ENCODE assay signal across 27 mouse cellular contexts in genomic region chr13:112860370-112860769, GRCm38 (mm10). TPM values are rescaled to one million over a fixed set of nuclear protein-coding genes. Genes with fewer than 3 reads are reported as not detected.
"Had no signal": no experiment of that assay in that cellular context is flagged by ENCODE, and none has a peak within 500 bp of the region (broad histone marks: within the 10 kb centered on the region; RNA-seq: fewer than 3 reads in every experiment).

No protein-coding gene starts in this region.

- DNase-seq: cerebellum, adult 8-10 months; cerebellum, adult 9-10 months; cerebellum, adult 9-11 months; cerebellum, postnatal 10 days; cerebellum, postnatal 14 days; cerebellum, postnatal 25 days; cerebellum, postnatal 36 days; embryo, embryonic 11 days; forebrain, postnatal 0 days; gastrocnemius, adult 2 months; gastrocnemius, postnatal 10 days; gastrocnemius, postnatal 25 days; gastrocnemius, postnatal 36 days; heart, adult 18-20 months; heart, adult 2 months had no signal

- H3K27ac ChIP-seq: embryonic facial prominence, embryonic 10.5 days; embryonic facial prominence, embryonic 12.5 days; embryonic facial prominence, embryonic 13.5 days; embryonic facial prominence, embryonic 15.5 days; forebrain, embryonic 10.5 days; forebrain, embryonic 12.5 days; forebrain, embryonic 13.5 days; forebrain, embryonic 15.5 days; heart, adult 2 months had no signal

- H3K4me2 ChIP-seq: embryonic facial prominence, embryonic 12.5 days; embryonic facial prominence, embryonic 13.5 days; embryonic facial prominence, embryonic 15.5 days; forebrain, embryonic 12.5 days; forebrain, embryonic 13.5 days; forebrain, embryonic 15.5 days had no signal

- ATAC-seq: forebrain, embryonic 13.5 days; forebrain, embryonic 14.5 days; forebrain, embryonic 15.5 days; forebrain, embryonic 16.5 days; forebrain, postnatal 0 days had no signal

- H3K4me3 ChIP-seq: embryonic facial prominence, embryonic 10.5 days; embryonic facial prominence, embryonic 12.5 days; embryonic facial prominence, embryonic 13.5 days; embryonic facial prominence, embryonic 15.5 days; erythroblast, embryonic 14.5 days; forebrain, embryonic 10.5 days; forebrain, embryonic 12.5 days; forebrain, embryonic 13.5 days; forebrain, embryonic 15.5 days; heart, adult 2 months had no signal

- H3K4me1 ChIP-seq: embryonic facial prominence, embryonic 10.5 days; embryonic facial prominence, embryonic 12.5 days; embryonic facial prominence, embryonic 13.5 days; embryonic facial prominence, embryonic 15.5 days; forebrain, embryonic 10.5 days; forebrain, embryonic 15.5 days had no signal

- H3K9ac ChIP-seq: embryonic facial prominence, embryonic 12.5 days; embryonic facial prominence, embryonic 13.5 days; embryonic facial prominence, embryonic 15.5 days; forebrain, embryonic 12.5 days; forebrain, embryonic 13.5 days; forebrain, embryonic 15.5 days; forebrain, postnatal 0 days had no signal

- H3K9me3 ChIP-seq: embryonic facial prominence, embryonic 10.5 days; embryonic facial prominence, embryonic 12.5 days; embryonic facial prominence, embryonic 13.5 days; embryonic facial prominence, embryonic 15.5 days; forebrain, embryonic 10.5 days; forebrain, embryonic 12.5 days; forebrain, embryonic 13.5 days; forebrain, embryonic 15.5 days had no signal

- H3K27me3 ChIP-seq: embryonic facial prominence, embryonic 12.5 days; embryonic facial prominence, embryonic 13.5 days; embryonic facial prominence, embryonic 15.5 days; forebrain, embryonic 12.5 days; forebrain, embryonic 13.5 days; forebrain, embryonic 15.5 days had no signal

RNA-seq across cellular contexts. Expression of gene Plpp1, which starts 59.8 kb away (rescaled TPM):
- total RNA-seq: granulocyte monocyte progenitor cell, adult 5-6 weeks had no signal
